Mouse (Mus musculus) kidney, embryonic 14.5 days (tissue): ENCODE data around the gene Nxpe3. TPM values are rescaled to one million over a fixed set of nuclear protein-coding genes. Genes with fewer than 3 reads are reported as not detected.

ENCODE experiments used
- ATAC-seq: fragments of 200-750 bp; cut with Nextera tagmentation; 2 replicates; pipeline ENCODE4 v1.8.0; 2017; ENCODE audit warnings: moderate number of reproducible peaks, mild to moderate bottlenecking, moderate TSS enrichment, moderate library complexity; ENCODE audit not compliant: low FRiP score, low TSS enrichment
- H3K27ac ChIP-seq: fragments of 300-500 bp; sonication (generic); 2 replicates; pipeline ENCODE4 v1.5.1; 2014; ENCODE audit warnings: low read depth, mild to moderate bottlenecking, low read length, moderate library complexity, mixed read lengths
- H3K27me3 ChIP-seq: fragments of 300-500 bp; sonication (generic); 2 replicates; pipeline ENCODE4 v1.6.1; 2014; ENCODE audit warnings: mild to moderate bottlenecking, low read length; ENCODE audit not compliant: control insufficient read depth, insufficient read depth
- H3K36me3 ChIP-seq: fragments of 300-500 bp; sonication (generic); 2 replicates; pipeline ENCODE4 v1.6.1; 2014; ENCODE audit warnings: low read length, mixed read lengths; ENCODE audit not compliant: control insufficient read depth, insufficient read depth
- H3K4me1 ChIP-seq: fragments of 300-500 bp; sonication (generic); 2 replicates; pipeline ENCODE4 v1.6.1; 2014; ENCODE audit warnings: low read length, mixed read lengths; ENCODE audit not compliant: control insufficient read depth, insufficient read depth
- H3K4me2 ChIP-seq: fragments of 300-500 bp; sonication (generic); replicated peaks from 2 replicates; pipeline ENCODE4 v1.6.1; 2014; ENCODE audit warnings: low read depth, mild to moderate bottlenecking, low read length
- H3K4me3 ChIP-seq: fragments of 300-500 bp; sonication (generic); 2 replicates; pipeline ENCODE4 v1.5.1; 2014; ENCODE audit warnings: mild to moderate bottlenecking, low read length
- H3K9ac ChIP-seq: fragments of 300-500 bp; sonication (generic); 2 replicates; pipeline ENCODE4 v1.6.1; 2014; ENCODE audit warnings: low read depth, mild to moderate bottlenecking, low read length, moderate library complexity
- H3K9me3 ChIP-seq: fragments of 300-500 bp; sonication (generic); 2 replicates; pipeline ENCODE4 v1.6.1; 2016; ENCODE audit warnings: low read length; ENCODE audit not compliant: control insufficient read depth
- WGBS: fragments of 180-500 bp; shearing (Covaris S2); extraction: QIAGEN DNeasy Blood & Tissue Kit; methylation state at CpG from one replicate; pipeline ENCODE4 v1.1.7; 2014; 5-methylcytosine and 5-hydroxymethylcytosine counted together
- polyA plus RNA-seq: library from polyadenylated mRNA; unstranded; fragments of >200 nt; fragmentation: Nextera tagmentation; extraction: Ambion mirVana; gene quantifications from 2 replicates; pipeline ENCODE4 v1.2.1, GENCODE M21; 2014

Nxpe3 gene
- polyA plus RNA-seq, 1 experiment from 2014 or later = 1.3 TPM

- no peaks in the 10 kb centered on the region for H3K27me3 ChIP-seq
- no peak overlapping the region for H3K4me3 ChIP-seq
- WGBS = 89% methylated on average over 6 of the region's 6 CpGs
- H3K9me3 ChIP-seq = no peaks in the 10 kb centered on the region
- no peak overlapping the region for H3K9ac ChIP-seq
- H3K4me1 ChIP-seq = no peaks in the 10 kb centered on the region
- no peak overlapping the region for H3K27ac ChIP-seq
- no peak for ATAC-seq
- H3K4me2 ChIP-seq = no peak overlapping the region
- H3K36me3 ChIP-seq = peaks cover 54% of the 10 kb centered on the region
Measured at GRCm38 (mm10) chr16:55811792-55812191, 83.3 kb downstream of the Nxpe3 start.

- Histone ChIP-seq H3K9ac (no peak overlapping the region), H3K27me3 (no peaks in the 10 kb centered on the region), H3K4me1 (no peaks in the 10 kb centered on the region), H3K9me3 (no peaks in the 10 kb centered on the region), H3K4me3 (no peak overlapping the region), H3K36me3 (peaks cover 36% of the 10 kb centered on the region), H3K27ac (no peak overlapping the region), H3K4me2 (no peak overlapping the region)
- WGBS = 94% methylated on average over 9 of the region's 9 CpGs
- ATAC-seq = no peak
Measured at GRCm38 (mm10) chr16:55809779-55810514, 85.1 kb downstream of the Nxpe3 start.

GRCm38 (mm10) chr16:55809345-55809744 lies 85.7 kb downstream of the Nxpe3 start:
- Histone ChIP-seq H3K9me3 (no peaks in the 10 kb centered on the region), H3K4me1 (no peaks in the 10 kb centered on the region), H3K4me2 (no peak overlapping the region), H3K4me3 (no peak overlapping the region), H3K9ac (no peak overlapping the region), H3K27ac (no peak overlapping the region), H3K27me3 (no peaks in the 10 kb centered on the region), H3K36me3 (peaks cover 31% of the 10 kb centered on the region)
- WGBS = 95% methylated on average over 6 of the region's 6 CpGs
- no peak for ATAC-seq

- no peak overlapping the region for H3K4me2 ChIP-seq
- no peak overlapping the region for H3K4me3 ChIP-seq
- no peaks in the 10 kb centered on the region for H3K9me3 ChIP-seq
- no peaks in the 10 kb centered on the region for H3K27me3 ChIP-seq
- WGBS = 85% methylated on average over 6 of the region's 6 CpGs
- H3K9ac ChIP-seq = no peak overlapping the region
- no peaks in the 10 kb centered on the region for H3K4me1 ChIP-seq
- peaks cover 14% of the 10 kb centered on the region for H3K36me3 ChIP-seq
- no peak for ATAC-seq
- no peak overlapping the region for H3K27ac ChIP-seq
Measured at GRCm38 (mm10) chr16:55807505-55807932, 87.6 kb downstream of the Nxpe3 start.

- H3K27ac ChIP-seq = no peak overlapping the region
- no peaks in the 10 kb centered on the region for H3K9me3 ChIP-seq
- 95% methylated on average over 1 of the region's 1 CpGs for WGBS
- no peak overlapping the region for H3K4me3 ChIP-seq
- no peak overlapping the region for H3K4me2 ChIP-seq
- no peaks in the 10 kb centered on the region for H3K27me3 ChIP-seq
- ATAC-seq = no peak
- H3K9ac ChIP-seq = no peak overlapping the region
- H3K4me1 ChIP-seq = no peaks in the 10 kb centered on the region
- no peaks in the 10 kb centered on the region; the same call in 1 of the 2 replicates for H3K36me3 ChIP-seq
Measured at GRCm38 (mm10) chr16:55804799-55805198, 90.3 kb downstream of the Nxpe3 start.

GRCm38 (mm10) chr16:55801629-55802028 lies 93.5 kb downstream of the Nxpe3 start:
- H3K9me3 ChIP-seq = no peaks in the 10 kb centered on the region
- 69% methylated on average over 1 of the region's 1 CpGs for WGBS
- no peak for ATAC-seq
- H3K4me2 ChIP-seq = no peak overlapping the region
- no peak overlapping the region for H3K4me3 ChIP-seq
- H3K27ac ChIP-seq = no peak overlapping the region
- H3K4me1 ChIP-seq = no peaks in the 10 kb centered on the region
- H3K9ac ChIP-seq = no peak overlapping the region
- no peaks in the 10 kb centered on the region for H3K27me3 ChIP-seq
- H3K36me3 ChIP-seq = no peaks in the 10 kb centered on the region

- no peaks in the 10 kb centered on the region for H3K9me3 ChIP-seq
- H3K27me3 ChIP-seq = no peaks in the 10 kb centered on the region
- WGBS = 84% methylated on average over 7 of the region's 7 CpGs
- H3K36me3 ChIP-seq = no peaks in the 10 kb centered on the region
- no peak for ATAC-seq
- no peak overlapping the region for H3K9ac ChIP-seq
- no peaks in the 10 kb centered on the region for H3K4me1 ChIP-seq
- H3K4me2 ChIP-seq = no peak overlapping the region
- H3K27ac ChIP-seq = no peak overlapping the region
- no peak overlapping the region for H3K4me3 ChIP-seq
Measured at GRCm38 (mm10) chr16:55798845-55799244, 96.2 kb downstream of the Nxpe3 start.

- H3K4me3 ChIP-seq = no peak overlapping the region
- WGBS = 86% methylated on average over 7 of the region's 7 CpGs
- no peaks in the 10 kb centered on the region for H3K27me3 ChIP-seq
Measured at GRCm38 (mm10) chr16:55790326-55790725, 104.8 kb downstream of the Nxpe3 start.

More at GRCm38 (mm10) chr16:55790326-55790725, 104.8 kb downstream of the Nxpe3 start:
- no peak for ATAC-seq
- no peaks in the 10 kb centered on the region for H3K36me3 ChIP-seq
- no peak overlapping the region for H3K9ac ChIP-seq
- H3K27ac ChIP-seq = no peak overlapping the region
- H3K9me3 ChIP-seq = no peaks in the 10 kb centered on the region
- H3K4me1 ChIP-seq = no peaks in the 10 kb centered on the region
- H3K4me2 ChIP-seq = no peak overlapping the region
